Mouse (Mus musculus) erythroblast, embryonic 14.5 days (primary cell): ENCODE data around the gene Asf1b. TPM values are rescaled to one million over a fixed set of nuclear protein-coding genes. Genes with fewer than 3 reads are reported as not detected.
"Not testable (repeated sequence)": the region's sequence is repeated elsewhere in the genome, so short reads cannot be mapped to it uniquely, and the experiment has no call there.

Experiments
- H3K27me3 ChIP-seq: 2 replicates; pipeline ENCODE4 v1.6.1; 2012; ENCODE audit warnings: inconsistent platforms; ENCODE audit not compliant: control insufficient read depth
- H3K36me3 ChIP-seq: 2 replicates; pipeline ENCODE4 v1.6.1; 2012; ENCODE audit warnings: mild to moderate bottlenecking, inconsistent platforms; ENCODE audit not compliant: control insufficient read depth
- H3K4me1 ChIP-seq: 2 replicates; pipeline ENCODE4 v1.6.1; 2012; ENCODE audit warnings: inconsistent platforms; ENCODE audit not compliant: control insufficient read depth
- H3K4me3 ChIP-seq: replicated peaks from 2 replicates; pipeline ENCODE3; 2012; ENCODE audit warnings: moderate library complexity, mild to moderate bottlenecking, inconsistent platforms
- H3K9me3 ChIP-seq: 2 replicates; pipeline ENCODE4 v1.6.1; 2012; ENCODE audit warnings: low read length, inconsistent platforms, mixed read lengths; ENCODE audit not compliant: control insufficient read depth
- GATA1 ChIP-seq: IDR thresholded peaks from 2 replicates; pipeline ENCODE4 v1.6.1; 2012; ENCODE audit warnings: low read length, inconsistent platforms, mixed read lengths
- TAL1 ChIP-seq: IDR thresholded peaks from 3 replicates; pipeline ENCODE4 v1.6.1; 2012; ENCODE audit warnings: low read length, inconsistent platforms, mixed read lengths
- polyA plus RNA-seq: library from polyadenylated mRNA; stranded (reverse); fragments of >175 nt; gene quantifications from 2 replicates; pipeline ENCODE4 v1.2.3, GENCODE M21; 2012

Asf1b gene
- polyA plus RNA-seq, 1 experiment, result 56.4 TPM

GRCm38 (mm10) chr8:83982449-83982848 is 27.1 kb downstream of the Asf1b start:
- Histone ChIP-seq H3K27me3 (no peaks in the 10 kb centered on the region), H3K36me3 (peaks cover 78% of the 10 kb centered on the region), H3K9me3 (no peaks in the 10 kb centered on the region), H3K4me3 (no peak overlapping the region), H3K4me1 (peaks cover 8% of the 10 kb centered on the region)
- TF ChIP-seq TAL1 (no peak), GATA1 (no peak)

DNA sequence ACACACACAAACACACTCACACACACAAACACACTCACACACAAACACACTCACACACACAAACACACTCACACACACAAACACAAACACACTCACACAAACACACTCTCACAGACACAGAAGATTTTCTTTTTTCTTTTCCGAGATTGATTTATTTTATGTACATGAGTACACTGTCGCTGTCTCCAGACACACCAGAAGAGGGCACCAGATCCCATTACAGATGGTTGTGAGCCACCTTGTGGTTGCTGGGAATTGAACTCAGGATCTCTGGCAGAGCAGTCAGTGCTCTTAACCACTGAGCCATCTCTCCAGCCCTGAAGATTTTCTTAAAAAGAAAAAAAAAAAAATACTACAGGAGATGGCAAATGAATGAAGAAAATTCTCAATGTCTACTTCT is 27.9 kb downstream of the Asf1b start:
- H3K27me3 ChIP-seq, H3K4me3 ChIP-seq, H3K4me1 ChIP-seq, H3K9me3 ChIP-seq: not testable (repeated sequence)
- peaks cover 79% of the 10 kb centered on the region for H3K36me3 ChIP-seq

DNA sequence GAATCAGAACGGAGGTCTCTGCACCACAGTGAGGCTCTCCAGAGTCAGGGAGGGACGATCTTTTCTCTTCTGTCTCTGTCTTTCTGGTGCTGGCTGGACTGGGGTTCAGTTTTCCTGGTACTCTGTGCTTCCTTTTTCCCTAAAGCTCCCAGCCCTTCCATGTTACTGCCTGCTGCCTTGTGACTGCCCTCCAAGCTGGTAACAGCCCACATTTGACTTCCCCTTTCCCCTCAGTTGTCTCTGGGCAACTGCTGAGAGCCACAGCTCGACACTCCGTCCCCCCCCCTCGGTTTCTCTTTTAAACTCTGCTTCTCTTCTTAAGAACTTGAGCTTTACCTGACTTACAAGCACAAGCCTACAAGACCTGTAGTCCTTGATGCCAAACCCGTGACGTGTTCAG is 33.9 kb downstream of the Asf1b start:
- H3K4me1 ChIP-seq, result peaks cover 42% of the 10 kb centered on the region
- TF ChIP-seq GATA1 (no peak), TAL1 (no peak)
- peaks cover 78% of the 10 kb centered on the region for H3K36me3 ChIP-seq
- H3K4me3 ChIP-seq, result no peak overlapping the region
- H3K27me3 ChIP-seq, result no peaks in the 10 kb centered on the region
- no peaks in the 10 kb centered on the region for H3K9me3 ChIP-seq

DNA sequence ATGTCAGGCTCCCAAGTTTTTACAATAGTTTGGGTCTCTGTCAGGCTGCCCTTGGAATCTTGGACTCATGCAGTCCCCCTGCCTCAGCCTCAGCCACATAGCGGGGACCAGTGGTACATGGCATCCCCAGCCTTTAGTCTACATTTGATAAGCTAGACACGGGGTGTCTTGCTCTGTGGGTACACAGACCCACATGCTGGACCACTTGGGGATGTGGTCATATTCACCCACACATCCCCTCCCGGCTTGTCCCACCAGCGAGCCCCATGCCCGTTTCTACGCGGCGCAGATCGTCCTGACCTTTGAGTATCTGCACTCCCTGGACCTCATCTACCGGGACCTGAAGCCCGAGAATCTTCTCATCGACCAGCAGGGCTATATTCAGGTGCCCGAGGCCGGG is 34.9 kb downstream of the Asf1b start:
- no peak overlapping the region for H3K4me3 ChIP-seq
- no peaks in the 10 kb centered on the region for H3K9me3 ChIP-seq
- H3K36me3 ChIP-seq, result peaks cover 80% of the 10 kb centered on the region
- H3K4me1 ChIP-seq, result peaks cover 48% of the 10 kb centered on the region
- TF ChIP-seq TAL1, result no peak
- no peak for TF ChIP-seq GATA1
- no peaks in the 10 kb centered on the region for H3K27me3 ChIP-seq

- H3K9me3 ChIP-seq, result no peaks in the 10 kb centered on the region
- TF ChIP-seq TAL1 (peak; percentile 12; the same call in 1 of the 3 replicates), GATA1 (peak; percentile 25; the same call in 1 of the 2 replicates)
- H3K4me3 ChIP-seq, result peak overlapping the region; percentile 22
- H3K4me1 ChIP-seq, result peaks cover 61% of the 10 kb centered on the region
- H3K36me3 ChIP-seq, result peaks cover 66% of the 10 kb centered on the region
- no peaks in the 10 kb centered on the region for H3K27me3 ChIP-seq
These were observed 37.2 kb downstream of the Asf1b start for GRCm38 (mm10) chr8:83992488-83992887.

- H3K4me3 ChIP-seq, result no peak overlapping the region
- no peak for TF ChIP-seq GATA1
- no peak for TF ChIP-seq TAL1
- H3K27me3 ChIP-seq, result no peaks in the 10 kb centered on the region
- H3K4me1 ChIP-seq, result peaks cover 69% of the 10 kb centered on the region
- H3K36me3 ChIP-seq, result peaks cover 57% of the 10 kb centered on the region
- H3K9me3 ChIP-seq, result no peaks in the 10 kb centered on the region
These were observed 38.7 kb downstream of the Asf1b start for GRCm38 (mm10) chr8:83994030-83994429.

GRCm38 (mm10) chr8:83995973-83996372 is 40.7 kb downstream of the Asf1b start:
- no peak for TF ChIP-seq TAL1
- no peak for TF ChIP-seq GATA1
- Histone ChIP-seq H3K36me3 (peaks cover 60% of the 10 kb centered on the region), H3K4me1 (peaks cover 71% of the 10 kb centered on the region), H3K9me3 (no peaks in the 10 kb centered on the region), H3K4me3 (peak overlapping the region; percentile 91), H3K27me3 (no peaks in the 10 kb centered on the region)

DNA sequence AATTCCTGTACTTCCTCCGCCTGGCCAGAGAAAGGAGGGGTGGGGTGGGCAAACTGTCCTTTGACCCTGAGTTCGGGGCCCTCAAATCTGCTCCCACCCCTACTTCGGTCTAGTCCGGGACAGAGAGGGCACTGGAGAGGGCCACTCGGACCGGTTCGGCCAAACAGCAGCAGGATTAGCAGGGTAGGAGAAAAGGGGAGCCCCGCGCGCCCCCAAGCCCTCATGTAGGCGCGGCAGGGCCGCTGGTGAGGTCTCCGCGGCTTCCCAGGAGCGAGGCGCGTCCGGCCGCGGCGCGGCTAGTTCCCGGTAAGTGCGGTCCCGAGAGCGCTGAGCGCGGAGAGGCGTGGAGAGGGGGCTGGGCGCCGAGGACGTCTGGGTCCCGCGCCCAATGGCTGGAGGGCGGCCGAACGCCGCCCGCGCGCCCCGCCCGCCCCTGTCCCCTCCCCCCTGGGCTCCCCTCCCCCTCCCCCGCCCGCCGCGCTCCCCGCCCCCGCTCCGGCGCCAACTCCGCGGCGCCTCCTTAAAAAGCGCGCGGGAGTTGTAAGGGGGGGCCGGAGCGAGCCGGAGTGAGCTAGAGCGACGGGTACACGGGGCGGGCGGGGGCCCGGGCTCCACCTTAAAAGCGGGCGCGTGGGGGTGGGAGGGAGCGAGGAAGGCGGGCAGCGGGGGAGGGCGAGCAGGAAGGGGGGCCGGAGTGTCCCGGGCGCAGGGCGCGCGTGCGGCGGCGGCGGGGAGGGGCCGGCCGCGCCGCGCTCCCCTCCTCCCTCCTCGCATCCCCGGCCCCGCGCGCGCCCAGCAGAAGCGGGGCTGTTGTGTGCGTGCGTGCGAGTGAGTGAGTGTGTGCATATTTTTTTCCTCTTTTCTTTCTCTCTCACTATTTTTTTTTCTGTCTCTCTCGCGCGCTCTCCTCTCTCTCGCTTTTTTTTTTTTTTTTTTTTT is 41.5 kb downstream of the Asf1b start:
- Histone ChIP-seq H3K4me3 (peak overlapping the region; percentile 91), H3K27me3 (no peaks in the 10 kb centered on the region), H3K4me1 (peaks cover 71% of the 10 kb centered on the region), H3K9me3 (peaks cover 4% of the 10 kb centered on the region; the same call in 1 of the 2 replicates), H3K36me3 (peaks cover 60% of the 10 kb centered on the region)
- no peak for TF ChIP-seq TAL1
- TF ChIP-seq GATA1, result no peak

- Histone ChIP-seq H3K36me3 (peaks cover 64% of the 10 kb centered on the region), H3K4me1 (peaks cover 64% of the 10 kb centered on the region)
- TF ChIP-seq TAL1, result no peak
- TF ChIP-seq GATA1, result no peak
These were observed 42.3 kb downstream of the Asf1b start, which contains the start of gene Samd1 for GRCm38 (mm10) chr8:83997511-83998141. Gene Samd1 (plus strand): TSS chr8:83997672.

More at GRCm38 (mm10) chr8:83997511-83998141, 42.3 kb downstream of the Asf1b start, which contains the start of gene Samd1:
- Histone ChIP-seq H3K9me3 (peaks cover 4% of the 10 kb centered on the region; the same call in 1 of the 2 replicates), H3K27me3 (no peaks in the 10 kb centered on the region), H3K4me3 (peak within 1 kb of the TSS; percentile 91)
